Mouse (Mus musculus) cortical plate, adult 2 months (tissue): ENCODE results near the gene Sdhc.

Experiments
- CTCF ChIP-seq: fragments of 200-500 bp; IDR thresholded peaks from 2 replicates; pipeline ENCODE4 v1.5.1; 2011; ENCODE audit warnings: mild to moderate bottlenecking, control low read depth, low read length; ENCODE audit not compliant: insufficient read depth; ENCODE audit errors: extremely low read depth
- POLR2A ChIP-seq: fragments of 200-500 bp; IDR thresholded peaks from 2 replicates; pipeline ENCODE4 v1.6.1; 2011; ENCODE audit warnings: mild to moderate bottlenecking, low read length, control low read depth; ENCODE audit not compliant: insufficient read depth; ENCODE audit errors: extremely low read depth

- TF ChIP-seq CTCF = no peak
- TF ChIP-seq POLR2A = no peak
Observed at GRCm38 (mm10) chr1:171195046-171195822, 44.8 kb upstream of the Sdhc start.
